Mouse (Mus musculus): ENCODE data around the gene Zfp114. TPM values are rescaled to one million over a fixed set of nuclear protein-coding genes. Genes with fewer than 3 reads are reported as not detected.

Zfp114 gene
- polyA plus RNA-seq, 1 experiment from 2014 or later, result 8.2 TPM

DNA sequence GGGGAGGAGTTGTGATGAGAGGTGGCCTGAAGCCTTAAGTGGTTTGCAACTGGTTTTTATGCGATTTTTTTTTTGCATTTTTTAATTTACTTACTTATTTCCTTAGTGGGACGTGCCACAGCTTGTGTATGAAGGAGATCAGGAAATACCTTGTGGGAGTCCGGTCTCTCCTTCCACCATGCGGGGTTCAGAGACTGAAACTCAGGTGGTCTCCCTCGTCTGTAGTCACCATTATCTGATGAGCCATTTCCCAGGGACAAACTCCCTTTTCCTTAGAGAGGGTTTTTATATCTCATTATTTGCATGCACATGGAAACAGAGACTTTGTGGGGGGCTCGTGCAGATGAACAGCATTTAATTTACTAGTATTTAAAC is 464 bp downstream of the Zfp114 start:
- 50% methylated on average over 6 of the region's 6 CpGs for WGBS
- TF ChIP-seq CTCF (IDR thresholded peaks at IDR 0.05; ENCODE audit: low read depth), result no peak
- peak overlapping the region; percentile 62 for H3K9ac ChIP-seq

DNA sequence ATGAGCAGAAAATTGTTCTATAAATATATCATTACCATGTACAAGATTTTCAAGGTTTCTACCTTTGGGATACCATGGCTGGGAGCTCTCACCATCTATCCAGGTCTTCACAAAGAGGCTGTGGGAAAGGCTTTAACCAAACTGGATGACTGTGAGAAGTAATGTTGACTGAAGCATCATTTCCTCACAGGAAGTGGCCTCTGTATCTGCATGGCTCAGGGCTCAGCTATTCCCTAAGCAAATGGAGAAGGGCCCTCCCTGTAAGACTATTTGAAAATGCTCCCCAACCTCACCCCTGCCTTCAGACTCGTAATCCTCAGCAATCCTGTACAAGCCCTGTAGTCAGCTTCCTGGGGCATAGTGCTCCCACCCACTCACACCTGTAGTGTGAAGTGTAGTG is 12.8 kb downstream of the Zfp114 start:
- TF ChIP-seq CTCF (IDR thresholded peaks at IDR 0.05; ENCODE audit: low read depth), result no peak
- WGBS, result 43% methylated on average over 1 of the region's 1 CpGs
- Histone ChIP-seq H3K9ac (no peak overlapping the region), H3K4me3 (ENCODE audit: low read depth, low read length) (no peak overlapping the region), H3K4me1 (ENCODE audit: insufficient read depth) (no peaks in the 10 kb centered on the region), H3K9me3 (ENCODE audit: low read depth, low read length) (no peaks in the 10 kb centered on the region), H3K27ac (ENCODE audit: low read depth) (no peak overlapping the region), H3K27me3 (ENCODE audit: insufficient read depth, low read length) (no peaks in the 10 kb centered on the region), H3K36me3 (ENCODE audit: insufficient read depth) (no peaks in the 10 kb centered on the region), H3K4me2 (no peak overlapping the region)
- ATAC-seq (ENCODE audit: insufficient read depth) (no peak), DNase-seq (no peak)

More for the DNA sequence above, 464 bp downstream of the Zfp114 start:
- H3K36me3 ChIP-seq (ENCODE audit: insufficient read depth), result no peaks in the 10 kb centered on the region
- peak overlapping the region; percentile 53 for H3K4me3 ChIP-seq (ENCODE audit: low read depth, low read length)
- no peaks in the 10 kb centered on the region for H3K4me1 ChIP-seq (ENCODE audit: insufficient read depth)
- H3K27ac ChIP-seq (ENCODE audit: low read depth), result no peak overlapping the region
- peak overlapping the region; percentile 59 for H3K4me2 ChIP-seq
- DNase-seq (no peak), ATAC-seq (ENCODE audit: insufficient read depth) (peak; percentile 30; the same call in 1 of the 2 replicates)
- no peaks in the 10 kb centered on the region for H3K9me3 ChIP-seq (ENCODE audit: low read depth, low read length)
- no peaks in the 10 kb centered on the region for H3K27me3 ChIP-seq (ENCODE audit: insufficient read depth, low read length)

GRCm38 (mm10) chr7:24188901-24189570 is 14.2 kb downstream of the Zfp114 start:
- TF ChIP-seq CTCF (IDR thresholded peaks at IDR 0.05; ENCODE audit: low read depth), result no peak
- Histone ChIP-seq H3K27me3 (ENCODE audit: insufficient read depth, low read length) (no peaks in the 10 kb centered on the region), H3K27ac (ENCODE audit: low read depth) (no peak overlapping the region), H3K4me2 (no peak overlapping the region), H3K9ac (no peak overlapping the region), H3K4me3 (ENCODE audit: low read depth, low read length) (no peak overlapping the region), H3K36me3 (ENCODE audit: insufficient read depth) (no peaks in the 10 kb centered on the region), H3K4me1 (ENCODE audit: insufficient read depth) (no peaks in the 10 kb centered on the region), H3K9me3 (ENCODE audit: low read depth, low read length) (no peaks in the 10 kb centered on the region)
- ATAC-seq (ENCODE audit: insufficient read depth), result no peak
- WGBS, result 71% methylated on average over 4 of the region's 4 CpGs
- no peak for DNase-seq

GRCm38 (mm10) chr7:24189571-24189944 is 14.7 kb downstream of the Zfp114 start:
- Histone ChIP-seq H3K4me3 (ENCODE audit: low read depth, low read length) (no peak overlapping the region), H3K4me2 (no peak overlapping the region), H3K27ac (ENCODE audit: low read depth) (no peak overlapping the region), H3K9ac (no peak overlapping the region), H3K9me3 (ENCODE audit: low read depth, low read length) (no peaks in the 10 kb centered on the region), H3K36me3 (ENCODE audit: insufficient read depth) (peaks cover 2% of the 10 kb centered on the region), H3K27me3 (ENCODE audit: insufficient read depth, low read length) (no peaks in the 10 kb centered on the region), H3K4me1 (ENCODE audit: insufficient read depth) (no peaks in the 10 kb centered on the region)
- no peak for DNase-seq
- 75% methylated on average over 5 of the region's 5 CpGs for WGBS
- ATAC-seq (ENCODE audit: insufficient read depth), result no peak
- no peak for TF ChIP-seq CTCF (IDR thresholded peaks at IDR 0.05; ENCODE audit: low read depth)

DNA sequence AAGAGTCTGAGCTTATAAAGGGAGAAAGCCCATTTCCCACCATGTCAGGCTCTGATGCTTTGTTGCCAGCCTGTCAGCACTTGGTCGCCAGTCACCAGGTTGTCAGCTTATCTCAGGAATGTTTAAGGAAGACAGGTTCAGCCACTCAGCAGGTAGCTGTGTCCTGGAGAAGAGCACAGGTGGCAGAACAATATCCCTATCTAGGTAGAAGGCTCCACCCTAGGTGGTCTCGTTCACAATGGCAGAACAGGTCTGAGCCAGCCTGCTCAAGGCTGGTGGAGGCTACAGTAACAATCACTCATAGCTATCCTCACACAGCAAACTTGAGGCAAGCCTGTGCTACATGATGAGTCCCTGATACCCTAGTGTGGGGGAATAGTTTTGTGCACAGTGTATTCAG is 16.5 kb downstream of the Zfp114 start:
- Histone ChIP-seq H3K4me3 (ENCODE audit: low read depth, low read length) (no peak overlapping the region), H3K27me3 (ENCODE audit: insufficient read depth, low read length) (no peaks in the 10 kb centered on the region), H3K9ac (no peak overlapping the region), H3K4me2 (no peak overlapping the region), H3K4me1 (ENCODE audit: insufficient read depth) (no peaks in the 10 kb centered on the region), H3K9me3 (ENCODE audit: low read depth, low read length) (no peaks in the 10 kb centered on the region), H3K27ac (ENCODE audit: low read depth) (no peak overlapping the region), H3K36me3 (ENCODE audit: insufficient read depth) (peaks cover 11% of the 10 kb centered on the region)
- ATAC-seq (ENCODE audit: insufficient read depth) (no peak), DNase-seq (no peak)
- TF ChIP-seq CTCF (IDR thresholded peaks at IDR 0.05; ENCODE audit: low read depth), result no peak
- WGBS, result 56% methylated on average over 2 of the region's 2 CpGs

- Histone ChIP-seq H3K4me2 (no peak overlapping the region), H3K27me3 (ENCODE audit: insufficient read depth, low read length) (no peaks in the 10 kb centered on the region), H3K9me3 (ENCODE audit: low read depth, low read length) (no peaks in the 10 kb centered on the region), H3K9ac (no peak overlapping the region), H3K36me3 (ENCODE audit: insufficient read depth) (peaks cover 25% of the 10 kb centered on the region), H3K4me1 (ENCODE audit: insufficient read depth) (no peaks in the 10 kb centered on the region), H3K27ac (ENCODE audit: low read depth) (no peak overlapping the region), H3K4me3 (ENCODE audit: low read depth, low read length) (no peak overlapping the region)
- 81% methylated on average over 3 of the region's 3 CpGs for WGBS
- ATAC-seq (ENCODE audit: insufficient read depth), result no peak
- no peak for DNase-seq
- TF ChIP-seq CTCF (IDR thresholded peaks at IDR 0.05; ENCODE audit: low read depth), result no peak
Observed at GRCm38 (mm10) chr7:24193157-24193556, 18.3 kb downstream of the Zfp114 start.

DNA sequence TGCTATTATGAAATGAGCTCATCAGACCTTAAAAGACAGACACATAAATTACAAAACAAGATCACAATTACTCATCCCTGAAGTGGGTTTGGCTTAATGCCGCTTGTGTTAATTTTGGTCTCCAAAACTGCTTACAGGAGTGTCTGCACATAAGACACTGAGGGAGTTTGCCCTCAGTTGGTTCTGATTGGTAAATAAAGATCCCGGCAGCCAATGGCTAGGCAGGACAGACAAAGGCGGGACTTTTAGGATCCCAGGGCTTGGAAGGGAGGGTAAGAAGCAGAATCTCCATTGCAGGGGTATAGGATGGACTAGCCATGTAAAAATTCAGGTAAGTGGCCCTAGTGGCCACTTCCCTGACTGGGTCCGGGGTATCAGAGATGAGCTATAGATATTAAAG is 22.1 kb downstream of the Zfp114 start:
- WGBS, result 92% methylated on average over 4 of the region's 4 CpGs
- H3K36me3 ChIP-seq (ENCODE audit: insufficient read depth), result peaks cover 62% of the 10 kb centered on the region
- no peak for DNase-seq

More for the DNA sequence above, 22.1 kb downstream of the Zfp114 start:
- ATAC-seq (ENCODE audit: insufficient read depth), result no peak
- TF ChIP-seq CTCF (IDR thresholded peaks at IDR 0.05; ENCODE audit: low read depth), result no peak
- H3K4me2 ChIP-seq, result no peak overlapping the region
- H3K9ac ChIP-seq, result no peak overlapping the region
- H3K4me1 ChIP-seq (ENCODE audit: insufficient read depth), result no peaks in the 10 kb centered on the region
- no peak overlapping the region for H3K4me3 ChIP-seq (ENCODE audit: low read depth, low read length)
- no peak overlapping the region for H3K27ac ChIP-seq (ENCODE audit: low read depth)
- H3K27me3 ChIP-seq (ENCODE audit: insufficient read depth, low read length), result no peaks in the 10 kb centered on the region
- peaks cover 4% of the 10 kb centered on the region; the same call in 1 of the 2 replicates for H3K9me3 ChIP-seq (ENCODE audit: low read depth, low read length)
